Mouse (Mus musculus): ENCODE data around the gene Ndst2. TPM values are rescaled to one million over a fixed set of nuclear protein-coding genes. Genes with fewer than 3 reads are reported as not detected.

Ndst2 gene
- total and polyA plus RNA-seq, 2 experiments from 2014 or later: 8.5 to 20.3 TPM

GRCm38 (mm10) chr14:20730853-20731602 is 3.3 kb downstream of the Ndst2 start:
- peaks cover 20% of the 10 kb centered on the region for H3K4me1 ChIP-seq (ENCODE audit: control insufficient read depth, insufficient read depth)
- no peak overlapping the region for H3K27ac ChIP-seq (ENCODE audit: low read depth)
- DNase-seq (ENCODE audit: low spot score) (no peak), ATAC-seq (ENCODE audit: insufficient read depth, low read depth) (no peak)
- H3K4me3 ChIP-seq (ENCODE audit: low read depth, low read length): no peak overlapping the region
- TF ChIP-seq CTCF (IDR thresholded peaks at IDR 0.05; ENCODE audit: low read depth): no peak
- no peak for TF ChIP-seq EP300 (IDR thresholded peaks at IDR 0.05; ENCODE audit: low read depth)
- H3K9me3 ChIP-seq (replicated peaks; ENCODE audit: control insufficient read depth, low read length): no peaks in the 10 kb centered on the region
- H3K27me3 ChIP-seq (ENCODE audit: control insufficient read depth, insufficient read depth, low read length): no peaks in the 10 kb centered on the region
- no peak overlapping the region for H3K9ac ChIP-seq (replicated peaks; ENCODE audit: low read depth, low read length)
- H3K36me3 ChIP-seq (replicated peaks; ENCODE audit: control insufficient read depth, insufficient read depth, low read length): peaks cover 71% of the 10 kb centered on the region
- no peak overlapping the region for H3K4me2 ChIP-seq (ENCODE audit: low read depth, low read length)
- WGBS: 85% methylated on average over 9 of the region's 9 CpGs

DNA sequence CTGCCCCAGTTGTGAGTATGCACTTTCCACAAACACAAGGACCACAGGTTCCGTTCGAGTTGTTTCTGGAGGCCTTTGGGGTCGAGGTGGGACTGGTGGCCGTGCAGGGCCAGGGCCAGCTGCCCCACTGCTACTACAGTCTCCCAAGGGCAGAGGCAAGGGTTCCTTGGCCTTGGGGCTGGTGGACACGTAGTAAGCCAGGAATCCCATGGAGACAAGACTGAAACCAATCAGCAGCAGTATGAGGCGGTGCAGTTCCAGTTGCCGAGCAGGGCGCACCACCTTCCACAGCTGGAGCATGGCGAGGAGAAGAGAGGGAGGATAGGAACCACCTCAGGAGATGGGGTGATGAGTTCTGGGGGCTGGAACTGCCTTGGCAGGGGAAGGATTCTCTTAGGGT is 4.5 kb downstream of the Ndst2 start:
- H3K9ac ChIP-seq (replicated peaks; ENCODE audit: low read depth, low read length): no peak overlapping the region
- no peaks in the 10 kb centered on the region for H3K27me3 ChIP-seq (ENCODE audit: control insufficient read depth, insufficient read depth, low read length)
- no peak for DNase-seq (ENCODE audit: low spot score)
- TF ChIP-seq CTCF (IDR thresholded peaks at IDR 0.05; ENCODE audit: low read depth) (no peak), EP300 (IDR thresholded peaks at IDR 0.05; ENCODE audit: low read depth) (no peak)
- H3K4me1 ChIP-seq (ENCODE audit: control insufficient read depth, insufficient read depth): peaks cover 16% of the 10 kb centered on the region
- no peak overlapping the region for H3K4me3 ChIP-seq (ENCODE audit: low read depth, low read length)
- H3K36me3 ChIP-seq (replicated peaks; ENCODE audit: control insufficient read depth, insufficient read depth, low read length): peaks cover 75% of the 10 kb centered on the region
- no peaks in the 10 kb centered on the region for H3K9me3 ChIP-seq (replicated peaks; ENCODE audit: control insufficient read depth, low read length)
- ATAC-seq (ENCODE audit: insufficient read depth, low read depth): no peak
- H3K27ac ChIP-seq (ENCODE audit: low read depth): no peak overlapping the region
- H3K4me2 ChIP-seq (ENCODE audit: low read depth, low read length): no peak overlapping the region
- 87% methylated on average over 9 of the region's 9 CpGs for WGBS

- H3K4me1 ChIP-seq (ENCODE audit: control insufficient read depth, insufficient read depth): 0 out of 2 replicates have a peak, but pooled peaks cover 6% of the 10 kb centered on the region
- no peaks in the 10 kb centered on the region for H3K27me3 ChIP-seq (ENCODE audit: control insufficient read depth, insufficient read depth, low read length)
- peak overlapping the region; percentile 58 for H3K27ac ChIP-seq (ENCODE audit: low read depth)
- 32% methylated on average over 6 of the region's 6 CpGs for WGBS
- ATAC-seq (ENCODE audit: insufficient read depth, low read depth) (no peak), DNase-seq (ENCODE audit: low spot score) (no peak)
- TF ChIP-seq CTCF (IDR thresholded peaks at IDR 0.05; ENCODE audit: low read depth) (no peak), EP300 (IDR thresholded peaks at IDR 0.05; ENCODE audit: low read depth) (no peak)
- peaks cover 98% of the 10 kb centered on the region for H3K36me3 ChIP-seq (replicated peaks; ENCODE audit: control insufficient read depth, insufficient read depth, low read length)
- no peak overlapping the region; the same call in 1 of the 2 replicates for H3K9ac ChIP-seq (replicated peaks; ENCODE audit: low read depth, low read length)
- H3K9me3 ChIP-seq (replicated peaks; ENCODE audit: control insufficient read depth, low read length): no peaks in the 10 kb centered on the region
- H3K4me3 ChIP-seq (ENCODE audit: low read depth, low read length): no peak overlapping the region
- no peak overlapping the region for H3K4me2 ChIP-seq (ENCODE audit: low read depth, low read length)
Measured at GRCm38 (mm10) chr14:20725660-20726339, 8.6 kb downstream of the Ndst2 start.

DNA sequence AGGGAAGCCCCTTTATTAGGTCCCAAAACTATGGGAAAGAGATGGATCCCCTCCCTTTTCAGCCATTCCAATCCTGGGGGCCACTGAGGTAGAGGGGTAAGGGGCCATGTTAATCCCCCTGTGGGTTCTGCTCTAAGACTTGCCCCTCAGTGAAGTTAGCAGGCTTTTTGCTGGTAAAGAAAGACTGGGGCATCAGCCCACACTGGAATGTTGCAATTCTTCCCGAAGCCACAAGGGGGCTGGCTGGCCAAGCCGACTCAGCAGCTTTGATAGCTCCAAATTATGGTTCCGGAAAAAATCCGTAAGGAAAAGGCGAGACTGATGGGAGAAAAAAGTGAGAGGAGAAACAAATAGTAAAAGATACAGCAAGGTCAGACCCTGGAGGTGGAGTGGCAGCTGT is 10.3 kb downstream of the Ndst2 start:
- ATAC-seq (ENCODE audit: insufficient read depth, low read depth): no peak

GRCm38 (mm10) chr14:20723006-20723405 is 11.4 kb downstream of the Ndst2 start:
- Histone ChIP-seq H3K4me1 (ENCODE audit: control insufficient read depth, insufficient read depth) (0 out of 2 replicates have a peak, but pooled peaks cover 6% of the 10 kb centered on the region), H3K9ac (replicated peaks; ENCODE audit: low read depth, low read length) (no peak overlapping the region), H3K27me3 (ENCODE audit: control insufficient read depth, insufficient read depth, low read length) (no peaks in the 10 kb centered on the region), H3K4me2 (ENCODE audit: low read depth, low read length) (no peak overlapping the region), H3K9me3 (replicated peaks; ENCODE audit: control insufficient read depth, low read length) (no peaks in the 10 kb centered on the region), H3K36me3 (replicated peaks; ENCODE audit: control insufficient read depth, insufficient read depth, low read length) (peaks cover 98% of the 10 kb centered on the region), H3K27ac (ENCODE audit: low read depth) (no peak overlapping the region), H3K4me3 (ENCODE audit: low read depth, low read length) (no peak overlapping the region)
- TF ChIP-seq EP300 (IDR thresholded peaks at IDR 0.05; ENCODE audit: low read depth) (no peak), CTCF (IDR thresholded peaks at IDR 0.05; ENCODE audit: low read depth) (no peak)
- 84% methylated on average over 12 of the region's 12 CpGs for WGBS
- DNase-seq (ENCODE audit: low spot score) (no peak), ATAC-seq (ENCODE audit: insufficient read depth, low read depth) (no peak)

More for the DNA sequence above, 10.3 kb downstream of the Ndst2 start:
- H3K27ac ChIP-seq (ENCODE audit: low read depth): no peak overlapping the region
- WGBS: 9% methylated on average over 5 of the region's 5 CpGs
- H3K36me3 ChIP-seq (replicated peaks; ENCODE audit: control insufficient read depth, insufficient read depth, low read length): peaks cover 98% of the 10 kb centered on the region
- H3K4me1 ChIP-seq (ENCODE audit: control insufficient read depth, insufficient read depth): 0 out of 2 replicates have a peak, but pooled peaks cover 6% of the 10 kb centered on the region
- no peak overlapping the region for H3K9ac ChIP-seq (replicated peaks; ENCODE audit: low read depth, low read length)
- DNase-seq (ENCODE audit: low spot score): peak; percentile 46
- H3K4me3 ChIP-seq (ENCODE audit: low read depth, low read length): no peak overlapping the region
- no peaks in the 10 kb centered on the region for H3K9me3 ChIP-seq (replicated peaks; ENCODE audit: control insufficient read depth, low read length)
- H3K4me2 ChIP-seq (ENCODE audit: low read depth, low read length): no peak overlapping the region
- no peaks in the 10 kb centered on the region for H3K27me3 ChIP-seq (ENCODE audit: control insufficient read depth, insufficient read depth, low read length)
- peak; percentile 74 for TF ChIP-seq CTCF (IDR thresholded peaks at IDR 0.05; ENCODE audit: low read depth)
- no peak for TF ChIP-seq EP300 (IDR thresholded peaks at IDR 0.05; ENCODE audit: low read depth)
